Mouse (Mus musculus) left cerebral cortex, adult 18-20 months (tissue): ENCODE data around the gene Treh. TPM values are rescaled to one million over a fixed set of nuclear protein-coding genes. Genes with fewer than 3 reads are reported as not detected.

Source experiments
- DNase-seq, 2 experiments: peaks; one replicate each; pipeline ENCODE4 v3.0.0; 2021 to 2022; ENCODE audit warnings: low spot score in 2 of 2, mixed read lengths in 1 of 2
- total RNA-seq, 2 experiments: library from RNA; stranded (reverse); gene quantifications; 2 replicates each; pipeline ENCODE4 v1.2.3; 2021

Treh gene
- total RNA-seq, 2 experiments from 2014 or later: not detected

GRCm38 (mm10) chr9:44672291-44672865, 655 bp upstream of the Treh start:
- DNase-seq: no peak

GRCm38 (mm10) chr9:44678288-44678871, 5.3 kb downstream of the Treh start:
- DNase-seq: no peak

- no peak for DNase-seq
Measured at GRCm38 (mm10) chr9:44679565-44679964, 6.5 kb downstream of the Treh start.

DNA sequence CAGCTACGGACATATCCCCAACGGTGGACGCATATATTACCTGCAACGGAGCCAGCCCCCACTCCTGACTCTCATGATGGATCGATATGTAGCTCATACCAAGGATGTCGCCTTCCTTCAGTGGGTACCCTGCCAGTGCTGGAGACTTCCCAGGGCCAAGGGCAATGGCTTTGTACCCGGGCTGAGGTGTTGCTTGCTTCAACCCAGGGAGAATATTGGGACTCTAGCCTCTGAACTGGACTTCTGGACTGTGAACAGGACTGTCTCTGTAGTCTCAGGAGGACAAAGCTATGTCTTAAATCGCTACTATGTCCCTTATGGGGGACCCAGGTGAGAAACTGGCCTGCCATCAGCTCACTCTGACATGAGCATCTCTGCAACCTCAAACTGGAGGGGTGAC, 10.0 kb downstream of the Treh start:
- DNase-seq: no peak

- peak; percentile 56 to 72 for DNase-seq
Measured at GRCm38 (mm10) chr9:44685346-44686330, 12.6 kb downstream of the Treh start.

DNA sequence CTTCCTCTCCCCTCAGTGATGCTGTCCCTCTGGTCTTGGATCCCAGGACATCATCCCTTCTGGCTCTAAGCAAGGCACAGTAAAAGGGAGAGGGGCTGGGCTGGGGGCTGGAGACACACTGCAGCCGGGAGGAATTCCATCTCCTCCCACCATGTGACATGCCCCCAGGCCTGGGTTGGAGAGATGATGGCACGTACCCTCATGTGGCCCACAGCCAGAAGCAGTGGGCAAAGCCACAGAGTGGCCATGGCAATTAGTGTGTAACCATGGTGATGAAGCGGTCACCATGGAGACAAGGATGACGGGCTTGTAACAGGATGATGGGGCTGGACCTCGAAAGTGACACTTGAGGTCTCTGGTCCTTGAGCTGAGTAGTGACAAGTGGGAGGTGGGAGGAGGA, 13.6 kb downstream of the Treh start:
- DNase-seq: no peak

GRCm38 (mm10) chr9:44688013-44688412, 15.0 kb downstream of the Treh start:
- DNase-seq: no peak

DNA sequence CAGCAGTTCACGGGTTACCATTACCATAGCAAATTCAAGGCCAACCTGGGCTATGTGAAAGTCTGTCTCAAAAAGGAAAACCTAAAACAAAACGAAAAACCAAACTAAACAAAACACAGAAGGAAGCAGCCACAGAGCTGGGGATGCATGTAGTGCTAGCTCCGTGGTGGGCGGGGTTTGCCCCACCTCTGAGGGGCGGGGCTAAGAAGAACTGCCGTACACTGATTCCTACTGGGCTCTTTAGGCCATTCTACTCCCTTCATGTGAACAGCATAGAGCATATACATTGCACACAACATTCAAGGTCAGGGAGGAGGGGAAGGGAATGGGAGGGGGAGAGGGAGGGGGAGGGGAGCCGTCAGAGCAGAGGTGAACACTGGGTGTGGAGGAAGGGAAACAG, 17.6 kb downstream of the Treh start:
- no peak for DNase-seq

DNA sequence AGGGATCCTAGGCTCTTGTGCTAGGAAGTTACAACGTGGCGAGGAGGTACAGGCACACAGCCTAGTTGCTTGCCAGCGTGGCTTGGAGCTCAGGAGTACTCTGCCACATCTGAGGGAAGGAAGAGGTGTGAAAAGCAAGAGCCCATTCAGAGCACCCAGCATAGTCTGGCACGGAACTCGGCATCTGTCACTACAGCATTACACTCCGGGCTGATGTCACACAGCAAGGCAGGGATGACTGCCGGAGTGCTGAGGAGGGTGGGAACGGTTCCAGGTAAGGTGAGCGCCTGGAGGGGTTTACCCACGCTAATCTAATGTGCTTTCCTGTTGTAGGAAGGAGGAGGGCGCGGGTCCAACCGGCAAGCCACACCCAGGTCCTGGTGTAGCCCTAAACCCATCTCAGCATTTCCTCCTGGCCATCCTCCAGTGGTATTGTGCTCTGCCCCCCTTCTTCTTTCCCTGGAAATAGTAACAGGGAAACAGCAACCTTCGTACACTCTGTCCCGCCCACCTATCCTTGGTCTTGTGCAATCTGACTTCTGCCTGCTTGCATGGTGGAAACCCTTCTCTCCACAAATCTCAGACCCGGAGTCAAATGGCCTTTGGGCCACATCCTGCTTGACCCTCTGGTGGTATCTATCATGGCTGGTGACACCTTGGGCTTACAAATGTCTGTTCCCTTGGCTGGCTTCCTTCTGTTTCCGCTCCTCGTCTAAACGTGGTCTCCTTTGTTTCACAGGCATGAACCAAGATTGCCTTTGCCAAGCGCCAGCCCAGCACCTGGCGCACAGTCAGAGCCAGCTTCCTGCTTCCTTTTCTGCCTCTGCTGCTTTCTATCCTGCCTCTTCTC, 18.9 kb downstream of the Treh start:
- DNase-seq: peak; percentile 77 to 78

- no peak for DNase-seq
Measured at GRCm38 (mm10) chr9:44693071-44693470, 20.0 kb downstream of the Treh start.

DNA sequence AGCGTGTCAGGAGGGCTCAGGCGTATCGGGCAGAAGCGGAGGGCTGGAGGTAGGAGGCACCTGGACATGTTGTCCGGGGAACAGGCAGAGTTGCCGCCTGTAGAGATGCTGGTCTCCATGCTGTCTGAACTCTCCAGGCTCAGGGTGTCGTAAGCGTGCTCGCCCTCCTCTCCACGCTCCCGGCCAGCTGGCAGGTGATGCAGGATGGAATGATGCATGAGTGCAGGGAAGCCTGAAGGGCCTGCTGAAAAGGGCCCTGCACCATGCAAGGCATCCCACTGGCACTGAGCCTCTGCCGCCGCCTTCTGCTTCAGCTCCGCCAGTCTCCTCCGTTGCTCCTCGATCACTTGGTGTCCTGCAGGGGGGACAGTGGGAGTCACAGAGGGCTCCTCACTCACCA, 24.8 kb downstream of the Treh start:
- DNase-seq: no peak

GRCm38 (mm10) chr9:44699196-44699595, 26.2 kb downstream of the Treh start:
- no peak for DNase-seq

DNA sequence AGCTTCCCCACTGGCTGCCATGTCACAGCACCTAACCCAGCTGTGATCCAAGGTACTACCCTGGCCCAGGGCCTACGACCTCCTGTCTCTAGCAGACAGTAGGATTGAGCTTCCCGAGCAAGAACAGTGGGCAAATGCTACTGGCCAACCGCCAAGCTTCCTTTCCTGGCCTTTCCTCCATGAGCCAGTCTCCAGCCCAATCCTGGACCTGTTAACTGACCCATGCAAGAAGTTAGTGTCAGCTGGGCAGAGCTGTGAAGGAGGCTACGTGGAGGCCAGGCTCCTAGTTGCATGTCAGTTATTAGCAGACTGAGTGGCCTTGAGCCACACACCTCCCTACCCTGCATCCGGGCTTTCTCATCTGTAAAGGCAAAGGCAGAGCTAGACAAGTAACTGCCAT, 26.7 kb downstream of the Treh start:
- no peak for DNase-seq

DNA sequence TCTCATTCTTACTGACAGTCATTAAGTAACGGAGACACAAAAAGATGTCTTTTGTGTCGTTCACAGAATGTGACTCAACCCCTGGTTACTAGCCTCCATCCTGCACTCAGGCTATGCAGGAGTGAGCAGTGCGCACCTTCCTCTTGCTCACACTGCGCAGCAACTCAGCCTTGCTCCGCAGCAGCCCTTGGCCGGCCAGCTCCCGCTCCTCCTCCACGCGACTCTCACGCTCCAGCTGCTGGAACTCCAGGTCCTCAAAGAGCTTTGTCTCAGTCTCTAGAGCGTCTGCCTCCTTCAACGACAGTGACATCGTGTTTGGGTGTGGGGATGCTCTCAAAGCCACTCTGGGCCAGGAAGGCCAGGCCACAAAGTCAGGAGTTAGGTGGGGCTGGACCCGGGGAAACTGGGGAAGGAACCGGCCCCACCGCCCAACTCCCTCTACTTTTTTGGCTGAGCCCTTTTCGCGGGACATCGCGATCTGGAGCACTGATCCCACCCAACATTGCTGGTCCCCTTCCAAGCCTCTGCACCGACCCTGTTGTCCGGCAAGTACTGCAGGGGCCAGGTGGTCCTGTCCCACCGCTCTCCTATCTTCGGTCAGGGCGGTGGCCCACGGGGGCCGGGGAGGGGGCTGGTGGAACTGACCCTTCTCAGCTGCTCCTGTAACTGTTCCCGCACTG, 34.9 kb downstream of the Treh start:
- DNase-seq: no peak

- DNase-seq: peak in 1 of 2 experiments; percentile 35
Measured at GRCm38 (mm10) chr9:44708429-44708765, 35.4 kb downstream of the Treh start.

DNA sequence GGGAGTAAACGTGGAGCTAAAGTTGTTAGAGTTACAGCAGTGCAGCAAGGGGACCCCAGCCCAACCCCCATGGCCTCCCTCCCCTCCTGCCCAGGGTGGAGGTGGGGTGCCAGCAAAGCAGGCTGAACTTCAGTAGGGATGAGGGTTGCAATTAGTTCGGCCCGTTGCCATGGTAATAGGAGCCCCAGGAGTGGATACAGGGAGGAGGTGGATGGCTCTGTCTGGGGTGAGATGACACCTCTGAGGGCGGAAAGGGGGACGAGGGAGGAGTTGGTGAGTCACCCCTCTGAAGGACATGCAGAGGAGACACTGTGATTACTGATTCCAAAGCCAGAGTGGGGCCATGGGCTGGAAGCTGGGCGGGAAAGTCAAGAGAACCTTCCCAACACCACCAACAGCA, 35.9 kb downstream of the Treh start:
- no peak for DNase-seq

GRCm38 (mm10) chr9:44709600-44709999, 36.6 kb downstream of the Treh start:
- peak in 1 of 2 experiments; percentile 25 for DNase-seq

GRCm38 (mm10) chr9:44710213-44710612, 37.2 kb downstream of the Treh start:
- no peak for DNase-seq

- DNase-seq: no peak
Measured at GRCm38 (mm10) chr9:44711602-44712001, 38.6 kb downstream of the Treh start.

- no peak for DNase-seq
Measured at GRCm38 (mm10) chr9:44713080-44713479, 40.0 kb downstream of the Treh start.

GRCm38 (mm10) chr9:44713574-44713973, 40.5 kb downstream of the Treh start:
- no peak for DNase-seq
